Mouse (Mus musculus): ENCODE results near the gene Tbc1d12. TPM values are rescaled to one million over a fixed set of nuclear protein-coding genes. Genes with fewer than 3 reads are reported as not detected.

Gene Tbc1d12
- polyA plus RNA-seq, 1 experiment = 0.32 TPM

DNA sequence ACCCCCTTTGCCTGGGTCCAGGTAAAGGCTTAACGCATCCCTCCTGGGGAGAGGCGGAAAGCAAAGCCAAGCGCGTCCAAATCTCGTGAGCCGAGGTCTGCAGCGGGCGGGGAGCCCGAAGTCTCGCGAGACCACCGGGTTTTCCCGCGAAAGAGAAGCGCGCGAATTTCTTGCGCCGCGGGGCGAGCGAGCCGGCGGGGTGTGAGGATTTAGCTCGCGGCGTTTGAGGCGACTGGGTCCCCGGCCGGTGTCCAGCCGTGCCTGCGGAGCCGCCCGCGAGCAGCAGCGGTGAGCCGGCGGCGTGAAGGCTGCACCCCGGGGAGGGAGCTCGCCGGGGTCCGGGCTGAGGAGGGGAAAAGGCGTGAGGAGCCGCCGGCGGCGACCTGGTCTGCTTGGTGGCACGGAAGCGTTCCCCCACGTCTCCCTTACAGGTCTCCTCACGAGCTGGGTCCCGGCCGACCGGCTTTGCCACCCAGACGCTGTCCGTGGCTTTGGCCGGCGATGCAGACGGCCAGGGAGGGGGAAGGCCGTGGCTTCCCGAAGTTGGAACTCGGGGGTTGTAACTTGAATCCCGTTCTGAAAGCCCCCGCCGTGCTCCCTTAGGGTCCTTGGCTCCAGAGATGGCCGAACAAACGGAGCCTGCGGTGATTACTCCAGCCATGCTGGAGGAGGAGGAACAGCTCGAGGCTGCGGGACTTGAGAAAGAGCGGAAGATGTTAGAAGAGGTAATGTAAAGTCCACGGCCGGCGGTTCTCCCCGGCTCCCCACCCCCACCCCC, 94.6 kb downstream of the Tbc1d12 start, which contains the start of gene Hells:
Gene Hells, plus strand, starts transcription at position 128 of the 778 bp plus-strand sequence.
- Histone ChIP-seq H3K27me3 (ENCODE audit: control insufficient read depth, insufficient read depth, insufficient read length) (no peaks in the 10 kb centered on the region), H3K79me2 (ENCODE audit: control insufficient read depth, insufficient read depth) (peaks cover 18% of the 10 kb centered on the region), H3K4me3 (peak within 1 kb of the TSS; percentile 72), H3K36me3 (ENCODE audit: control insufficient read depth, insufficient read depth) (no peaks in the 10 kb centered on the region), H3K4me2 (ENCODE audit: low read depth) (peak within 1 kb of the TSS; percentile 99), H3ac (ENCODE audit: control insufficient read depth, insufficient read length) (peak within 1 kb of the TSS; percentile 37)
- TF ChIP-seq MYOD1 (IDR thresholded peaks at IDR 0.05; ENCODE audit: control insufficient read depth in 1 of 3, insufficient read length in 2 of 3, low read depth in 2 of 3) (no peak), MYOG (IDR thresholded peaks at IDR 0.05; ENCODE audit: control insufficient read depth in 1 of 3, insufficient read depth in 1 of 3, insufficient read length in 2 of 3, low read depth in 2 of 3) (no peak), TCF12 (IDR thresholded peaks at IDR 0.05; ENCODE audit: insufficient read depth, poor library complexity, severe bottlenecking) (no peak), TCF3 (IDR thresholded peaks at IDR 0.05; ENCODE audit: insufficient read length, low read depth) (no peak), E2F4 (IDR thresholded peaks at IDR 0.05; ENCODE audit: insufficient read depth) (peak; percentile 90), REST (IDR thresholded peaks at IDR 0.05; ENCODE audit: insufficient read depth, insufficient read length) (no peak), MAX (IDR thresholded peaks at IDR 0.05; ENCODE audit: low read depth) (no peak), CEBPB (IDR thresholded peaks at IDR 0.05; ENCODE audit: insufficient read depth, poor library complexity, severe bottlenecking) (no peak), USF1 (IDR thresholded peaks at IDR 0.05; ENCODE audit: low read depth) (no peak), POLR2AphosphoS2 (IDR thresholded peaks at IDR 0.05; ENCODE audit: insufficient read length, low read depth) (peak; percentile 38), POLR2A (IDR thresholded peaks at IDR 0.05; ENCODE audit: insufficient read length, low read depth) (peak; percentile 70)

DNA sequence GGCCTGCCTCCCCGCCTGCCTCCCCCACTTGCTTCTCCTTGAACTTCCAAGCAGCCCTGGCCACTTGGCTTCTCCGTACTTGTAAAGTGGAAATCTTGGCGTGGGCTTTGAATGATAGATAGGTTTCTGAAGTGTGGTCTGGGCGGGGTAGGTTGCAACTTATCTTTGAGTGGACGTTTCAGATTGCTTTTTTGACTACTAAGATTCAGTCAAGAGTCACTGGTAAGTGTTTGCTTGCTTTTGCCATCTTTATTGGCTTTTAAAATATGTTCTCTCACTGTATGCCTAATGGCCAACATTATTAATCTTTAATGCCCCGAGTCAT, 95.1 kb downstream of the Tbc1d12 start:
- H3K4me2 ChIP-seq (ENCODE audit: low read depth) = peak overlapping the region; percentile 99
- H3K27me3 ChIP-seq (ENCODE audit: control insufficient read depth, insufficient read depth, insufficient read length) = no peaks in the 10 kb centered on the region
- H3ac ChIP-seq (ENCODE audit: control insufficient read depth, insufficient read length) = peak overlapping the region; percentile 37
- peaks cover 18% of the 10 kb centered on the region for H3K79me2 ChIP-seq (ENCODE audit: control insufficient read depth, insufficient read depth)
- peak overlapping the region; percentile 72 for H3K4me3 ChIP-seq
- no peaks in the 10 kb centered on the region for H3K36me3 ChIP-seq (ENCODE audit: control insufficient read depth, insufficient read depth)
- no peak for TF ChIP-seq SRF (IDR thresholded peaks at IDR 0.05; ENCODE audit: control insufficient read depth, insufficient read length, low read depth)
- no peak for TF ChIP-seq POLR2A (IDR thresholded peaks at IDR 0.05; ENCODE audit: insufficient read length, low read depth)
- TF ChIP-seq MAX (IDR thresholded peaks at IDR 0.05; ENCODE audit: low read depth) = no peak
- TF ChIP-seq TCF3 (IDR thresholded peaks at IDR 0.05; ENCODE audit: insufficient read length, low read depth) = no peak
- no peak for TF ChIP-seq USF1 (IDR thresholded peaks at IDR 0.05; ENCODE audit: low read depth)
- TF ChIP-seq E2F4 (IDR thresholded peaks at IDR 0.05; ENCODE audit: insufficient read depth) = no peak
- TF ChIP-seq CEBPB (IDR thresholded peaks at IDR 0.05; ENCODE audit: insufficient read depth, poor library complexity, severe bottlenecking) = no peak
- TF ChIP-seq POLR2AphosphoS2 (IDR thresholded peaks at IDR 0.05; ENCODE audit: insufficient read length, low read depth) = no peak
- TF ChIP-seq MYOG (IDR thresholded peaks at IDR 0.05; ENCODE audit: control insufficient read depth in 1 of 3, insufficient read depth in 1 of 3, insufficient read length in 2 of 3, low read depth in 2 of 3) = no peak
- no peak for TF ChIP-seq REST (IDR thresholded peaks at IDR 0.05; ENCODE audit: insufficient read depth, insufficient read length)
- no peak for TF ChIP-seq MYOD1 (IDR thresholded peaks at IDR 0.05; ENCODE audit: control insufficient read depth in 1 of 3, insufficient read length in 2 of 3, low read depth in 2 of 3)
- no peak for TF ChIP-seq TCF12 (IDR thresholded peaks at IDR 0.05; ENCODE audit: insufficient read depth, poor library complexity, severe bottlenecking)

DNA sequence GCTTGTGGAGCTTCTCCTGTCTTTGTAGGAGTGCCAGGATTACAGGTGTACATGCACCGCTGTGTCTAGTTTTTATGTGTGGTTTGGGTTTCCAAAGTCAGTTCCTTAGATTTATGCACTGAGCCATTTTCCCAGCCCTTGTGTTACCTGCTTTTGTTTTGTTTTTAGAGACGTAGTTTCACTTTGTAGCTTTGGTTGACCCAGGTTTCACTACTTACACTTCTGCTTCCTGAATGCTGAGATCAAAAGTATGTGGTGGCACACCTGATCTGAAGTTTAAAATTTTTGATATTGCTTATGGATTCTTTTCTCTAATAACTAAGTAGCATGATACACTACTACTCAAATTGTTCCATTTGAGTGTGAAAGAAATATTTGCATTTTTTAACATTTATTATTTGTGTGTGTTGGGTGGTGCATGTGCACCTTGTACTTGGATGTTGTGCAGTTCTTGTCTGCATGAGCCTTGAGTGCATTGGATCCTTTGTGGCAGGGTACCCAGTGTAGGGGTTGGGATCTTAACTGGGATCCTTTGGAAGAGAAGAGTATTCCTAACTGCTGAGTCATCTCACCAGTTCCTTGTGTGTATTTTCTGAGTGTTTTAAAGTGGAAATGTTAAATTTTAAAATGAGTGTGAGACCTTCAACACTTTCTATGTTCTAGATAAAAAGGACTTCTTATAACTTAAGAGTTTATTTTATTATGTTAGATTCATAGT, 108.4 kb downstream of the Tbc1d12 start:
- no peak overlapping the region for H3K4me2 ChIP-seq (ENCODE audit: low read depth)
- TF ChIP-seq POLR2AphosphoS2 (IDR thresholded peaks at IDR 0.05; ENCODE audit: insufficient read length, low read depth) (no peak), MYOD1 (IDR thresholded peaks at IDR 0.05; ENCODE audit: control insufficient read depth in 1 of 3, insufficient read length in 2 of 3, low read depth in 2 of 3) (no peak), MAX (IDR thresholded peaks at IDR 0.05; ENCODE audit: low read depth) (no peak), REST (IDR thresholded peaks at IDR 0.05; ENCODE audit: insufficient read depth, insufficient read length) (no peak), E2F4 (IDR thresholded peaks at IDR 0.05; ENCODE audit: insufficient read depth) (no peak), USF1 (IDR thresholded peaks at IDR 0.05; ENCODE audit: low read depth) (no peak), CEBPB (IDR thresholded peaks at IDR 0.05; ENCODE audit: insufficient read depth, poor library complexity, severe bottlenecking) (no peak), MYOG (IDR thresholded peaks at IDR 0.05; ENCODE audit: control insufficient read depth in 1 of 3, insufficient read depth in 1 of 3, insufficient read length in 2 of 3, low read depth in 2 of 3) (no peak), TCF3 (IDR thresholded peaks at IDR 0.05; ENCODE audit: insufficient read length, low read depth) (no peak), TCF12 (IDR thresholded peaks at IDR 0.05; ENCODE audit: insufficient read depth, poor library complexity, severe bottlenecking) (no peak), SRF (IDR thresholded peaks at IDR 0.05; ENCODE audit: control insufficient read depth, insufficient read length, low read depth) (no peak)
- H3K27me3 ChIP-seq (ENCODE audit: control insufficient read depth, insufficient read depth, insufficient read length) = no peaks in the 10 kb centered on the region
- no peak overlapping the region for H3ac ChIP-seq (ENCODE audit: control insufficient read depth, insufficient read length)
- peaks cover 15% of the 10 kb centered on the region for H3K36me3 ChIP-seq (ENCODE audit: control insufficient read depth, insufficient read depth)
- H3K4me3 ChIP-seq = no peak overlapping the region
- no peaks in the 10 kb centered on the region for H3K79me2 ChIP-seq (ENCODE audit: control insufficient read depth, insufficient read depth)

Other genes starting within 250 kb of the Tbc1d12 start
- gene Noc3l, start 17.3 kb upstream of the Tbc1d12 start, polyA plus RNA-seq (2012; fragmentation: generic; extraction: Trizol) = 4.9 TPM
- 1.7 TPM for gene Hells, start 94.3 kb downstream of the Tbc1d12 start, polyA plus RNA-seq (2012; fragmentation: generic; extraction: Trizol)
- gene Cyp2c55, start 170.4 kb downstream of the Tbc1d12 start, polyA plus RNA-seq (2012; fragmentation: generic; extraction: Trizol) = not detected
- gene Cyp2c65, start 224.4 kb downstream of the Tbc1d12 start, polyA plus RNA-seq (2012; fragmentation: generic; extraction: Trizol) = not detected

Measured in myocyte (in vitro differentiated cells).